Mouse (Mus musculus) ES-Bruce4 (cell line): ENCODE measurements around the gene Rcc2.

Experiments
- CTCF ChIP-seq: IDR thresholded peaks from one replicate; pipeline ENCODE4 v1.8.1; 2011; ENCODE audit warnings: low read depth, low read length
- EP300 ChIP-seq: IDR thresholded peaks from 2 replicates; pipeline ENCODE4 v1.6.1; 2011; ENCODE audit warnings: low read depth, low read length; ENCODE audit not compliant: insufficient read depth
- POLR2A ChIP-seq: IDR thresholded peaks from one replicate; pipeline ENCODE4 v1.8.1; 2011; ENCODE audit warnings: low read length; ENCODE audit not compliant: insufficient read depth

- TF ChIP-seq EP300, result no peak; the same call in 1 of the 2 replicates
- TF ChIP-seq POLR2A, result no peak
- peak; percentile 96 for TF ChIP-seq CTCF
Measured at GRCm38 (mm10) chr4:140763158-140763557, 62.8 kb downstream of the Rcc2 start.
